Mouse (Mus musculus) heart, postnatal 0 days (tissue): Measurements from ENCODE around the gene Mt3.

ENCODE experiments used
- CTCF ChIP-seq: IDR thresholded peaks from 2 replicates; pipeline ENCODE4 v1.5.1; 2016; ENCODE audit warnings: antibody characterized with exemption, control low read depth, low read depth
- EP300 ChIP-seq: IDR thresholded peaks from 2 replicates; pipeline ENCODE4 v1.6.1; 2016; ENCODE audit warnings: antibody characterized with exemption, low read depth

DNA sequence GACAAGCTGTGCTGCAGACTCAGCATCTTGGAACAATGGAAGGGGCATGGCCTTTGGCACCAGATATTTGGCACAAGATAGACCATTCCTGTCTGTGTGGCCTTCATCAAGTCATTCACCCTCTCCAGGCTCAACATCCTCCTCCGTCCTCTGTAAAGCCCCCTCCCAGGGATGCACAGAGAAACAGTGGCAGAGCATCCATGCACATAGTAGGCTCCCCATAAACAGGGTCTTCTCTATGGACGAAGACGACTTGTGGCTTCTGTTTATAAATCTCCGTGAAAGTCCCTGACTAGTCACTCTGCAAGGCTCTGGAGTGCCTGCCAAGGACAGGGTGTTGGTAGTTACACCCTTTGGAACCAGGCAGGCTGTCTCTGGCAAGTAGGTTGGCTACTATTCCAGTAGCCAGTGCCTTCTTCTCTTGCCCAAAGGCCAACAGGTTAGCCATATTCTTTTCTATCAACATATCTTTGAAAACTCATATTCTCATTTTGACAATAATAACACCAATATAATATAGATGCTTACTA is 12.1 kb upstream of the Mt3 start:
- TF ChIP-seq EP300, result no peak
- no peak for TF ChIP-seq CTCF
